Mouse (Mus musculus): ENCODE measurements around the gene Med26. TPM values are rescaled to one million over a fixed set of nuclear protein-coding genes. Genes with fewer than 3 reads are reported as not detected.

Gene Med26
- 10 to 100 TPM; 14.0 to 16.1 TPM for polyA plus RNA-seq (2017; shearing (Covaris generic))

DNA sequence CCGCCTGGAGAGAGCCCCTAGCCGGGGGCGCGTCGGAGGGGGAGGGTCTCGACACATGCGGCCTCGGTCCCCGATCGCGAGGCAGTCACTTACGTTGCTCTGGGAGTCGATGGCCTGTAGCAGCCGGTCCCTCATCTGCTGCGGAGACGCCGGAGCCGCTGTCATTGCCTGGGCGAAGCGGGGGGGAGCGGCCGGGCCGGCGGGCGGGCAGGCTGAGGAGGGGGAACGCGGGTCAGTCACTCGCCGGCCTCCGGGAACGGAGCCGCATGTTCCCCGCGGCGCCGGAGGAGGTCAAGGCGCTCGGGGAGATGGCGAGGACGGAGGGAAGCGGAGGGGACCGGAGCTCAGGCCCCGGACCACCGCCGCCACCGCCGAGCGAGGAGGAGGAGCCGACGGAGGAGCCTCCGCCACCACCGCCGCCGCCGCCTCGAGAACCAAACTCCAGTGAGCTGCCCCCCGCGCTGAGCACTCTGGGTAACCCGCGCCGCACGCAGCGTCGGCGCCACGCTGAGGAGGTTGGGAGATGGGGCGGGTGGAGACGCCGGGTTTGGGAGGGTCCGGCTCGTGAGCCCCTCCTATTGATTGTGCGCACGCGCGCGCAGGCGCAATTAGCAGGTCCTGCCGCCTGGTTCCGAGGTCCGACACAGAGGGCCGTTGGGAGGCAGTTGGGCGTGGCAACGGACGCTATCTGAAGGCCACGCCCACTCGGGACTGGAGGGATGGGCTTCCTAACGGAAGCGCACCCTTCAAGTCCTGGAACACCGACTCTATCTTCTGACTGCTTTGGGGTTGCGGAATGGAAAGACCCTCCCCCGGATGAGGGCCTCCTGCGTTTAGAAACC, at the start of gene Med26:
TSS of gene Med26 (minus strand) at position 469 of the 842 bp plus-strand sequence.

GRCm38 (mm10) chr8:72571611-72572473, 23.8 kb upstream of the Med26 start, which contains the start of gene Tmem38a:
Gene Tmem38a, plus strand, starts transcription at chr8:72572055.

DNA sequence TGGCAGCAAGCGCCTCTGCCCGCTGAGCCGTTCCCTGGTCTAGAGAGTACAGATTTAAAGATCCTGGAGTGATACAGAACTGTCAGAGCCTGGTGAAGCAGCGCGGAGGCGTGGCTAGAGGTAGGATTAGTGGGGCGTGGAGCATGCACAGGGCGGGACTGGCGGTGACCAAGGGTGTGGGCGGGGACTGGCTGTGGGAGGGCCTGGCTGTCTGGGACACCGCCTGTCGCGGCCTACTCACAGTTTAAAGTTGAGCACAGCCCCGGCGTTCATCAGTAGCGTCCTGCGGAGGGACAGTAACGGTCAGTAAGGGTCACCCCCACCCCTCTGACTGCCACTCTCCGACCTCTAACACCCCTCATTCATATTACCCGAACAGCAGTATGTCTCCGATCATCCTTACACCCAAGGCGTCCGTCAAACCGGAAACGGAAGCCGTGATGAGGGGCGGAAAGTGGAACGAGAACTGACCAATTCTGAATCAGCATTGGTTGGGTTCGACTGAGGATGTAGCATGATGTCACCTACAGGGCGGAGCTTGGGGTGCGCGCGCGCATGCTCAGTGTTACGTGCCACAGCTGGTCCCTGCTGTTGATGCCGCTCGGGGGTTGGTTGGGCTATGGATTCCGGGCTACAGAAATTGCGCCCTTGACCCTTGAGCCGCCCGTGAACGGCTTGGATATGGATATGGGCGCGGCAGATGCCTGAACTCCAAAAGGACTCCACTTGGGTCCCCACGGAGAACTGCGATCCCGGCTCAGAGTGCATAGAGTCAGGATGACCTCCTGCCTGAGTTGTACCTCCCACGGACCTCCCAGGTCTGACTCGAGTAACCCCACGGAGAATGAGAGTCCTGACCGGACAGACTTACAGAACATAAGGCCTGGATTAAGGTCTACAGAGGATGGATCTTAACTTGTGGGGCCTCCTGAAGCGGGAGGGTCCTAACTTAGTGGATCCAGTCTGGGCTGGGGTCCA, 22.9 kb upstream of the Med26 start, which contains the start of gene Smim7:
TSS of gene Smim7 (minus strand) at position 456 of the 978 bp plus-strand sequence.

GRCm38 (mm10) chr8:72491680-72492621, 56.1 kb downstream of the Med26 start, which contains the start of gene Slc35e1:
Gene Slc35e1, minus strand, starts transcription at chr8:72492614.

GRCm38 (mm10) chr8:72474826-72475546, 73.1 kb downstream of the Med26 start, which contains the start of gene Cherp:
Gene Cherp, minus strand, starts transcription at chr8:72475226.

Other genes starting within 250 kb of the Med26 start
- gene Gm10282, start 243.0 kb downstream of the Med26 start, polyA plus RNA-seq (2017; shearing (Covaris generic)): 10 to 100 TPM in 1 of 2 experiments, 1 to 10 TPM in 1; 3.4 to 12.4 TPM
- 100 to 1,000 TPM; 349 to 689 TPM for gene Klf2, start 229.2 kb downstream of the Med26 start, polyA plus RNA-seq (2017; shearing (Covaris generic))
- 10 to 100 TPM; 41.3 to 42.8 TPM for gene Eps15l1, start 126.8 kb downstream of the Med26 start, polyA plus RNA-seq (2017; shearing (Covaris generic))
- 1 to 10 TPM in 1 of 2 experiments, under 1 TPM in 1; 0.35 to 1.2 TPM for gene Calr3, start 104.4 kb downstream of the Med26 start, polyA plus RNA-seq (2017; shearing (Covaris generic))
- gene 1700030K09Rik, start 104.4 kb downstream of the Med26 start, polyA plus RNA-seq (2017; shearing (Covaris generic)): 1 to 10 TPM; 4.8 to 8.0 TPM
- gene Cherp, start 73.0 kb downstream of the Med26 start, polyA plus RNA-seq (2017; shearing (Covaris generic)): 10 to 100 TPM; 90.4 to 97.2 TPM
- gene Slc35e1, start 55.7 kb downstream of the Med26 start, polyA plus RNA-seq (2017; shearing (Covaris generic)): 10 to 100 TPM; 53.1 to 66.2 TPM
- gene Smim7, start 22.8 kb upstream of the Med26 start, polyA plus RNA-seq (2017; shearing (Covaris generic)): 10 to 100 TPM; 45.8 to 51.3 TPM
- gene Tmem38a, start 23.8 kb upstream of the Med26 start, polyA plus RNA-seq (2017; shearing (Covaris generic)): 1 to 10 TPM; 1.4 to 4.2 TPM
- under 1 TPM; 0.02 to 0.29 TPM for gene Nwd1, start 98.4 kb upstream of the Med26 start, polyA plus RNA-seq (2017; shearing (Covaris generic))
- gene Sin3b, start 175.0 kb upstream of the Med26 start, polyA plus RNA-seq (2017; shearing (Covaris generic)): 100 to 1,000 TPM; 184 to 188 TPM
- 10 to 100 TPM in 1 of 2 experiments, 1 to 10 TPM in 1; 9.1 to 12.9 TPM for gene F2rl3, start 213.6 kb upstream of the Med26 start, polyA plus RNA-seq (2017; shearing (Covaris generic))

Measured in inflammation-experienced regulatory T-cells (primary cell).